Comparison of ENCODE assay signal across 11 mouse cellular contexts in the genomic region with DNA sequence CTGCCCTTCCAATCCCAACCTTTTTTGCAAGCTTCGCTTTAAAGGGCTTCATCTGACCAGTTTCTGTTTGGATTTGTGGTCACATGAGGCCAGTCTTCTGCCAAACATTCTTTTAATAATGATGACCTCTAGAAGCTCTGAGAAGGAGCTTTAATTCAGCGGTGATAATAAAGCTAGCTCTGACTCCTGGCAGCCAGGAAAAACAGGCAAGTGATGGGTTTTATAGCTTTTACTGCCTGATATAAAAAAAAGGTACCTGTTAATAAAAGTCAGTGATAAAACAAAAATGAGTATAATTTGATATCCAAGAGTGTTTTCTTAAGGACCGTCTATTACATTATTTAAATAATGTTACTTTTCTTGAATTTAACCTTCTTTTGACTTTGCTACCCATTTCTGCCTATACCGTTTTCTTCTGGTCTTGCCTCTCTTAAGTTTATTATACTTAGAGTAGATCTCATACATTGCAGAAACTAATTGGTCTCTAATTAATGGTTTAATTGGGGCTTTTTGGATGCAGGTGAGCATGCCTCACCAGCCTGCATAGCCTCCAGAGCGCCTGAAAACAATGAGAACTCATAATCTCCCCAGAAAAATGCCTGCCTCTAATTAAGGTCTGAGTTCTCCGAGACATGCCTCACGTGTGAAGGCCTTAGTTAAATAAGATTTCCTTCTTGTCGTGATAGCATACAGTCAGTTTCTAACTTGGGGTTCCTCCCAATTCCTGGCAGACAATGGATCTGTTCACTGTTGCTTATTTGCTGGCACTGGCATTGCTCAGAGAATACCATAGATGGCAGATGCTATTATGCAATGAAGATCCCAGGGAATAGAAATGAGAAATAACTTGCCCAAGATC.
DNase-seq lines count a peak whose midpoint lies in the region; TF ChIP-seq lines count a peak whose summit lies in the region.
"Had no signal": no experiment of that assay in that cellular context is flagged by ENCODE, and none has a peak within 500 bp of the region (broad histone marks: within the 10 kb centered on the region; RNA-seq: fewer than 3 reads in every experiment).

No protein-coding gene starts in this region.

- peak overlapping the region; percentile 58 for H3K27ac ChIP-seq in layer of hippocampus, adult 2 months
- no peak overlapping the region for H3K27ac ChIP-seq in kidney, adult 2 months (ENCODE audit: insufficient read depth, low read depth, low read length)
- H3K27ac ChIP-seq: embryonic facial prominence, embryonic 10.5 days; limb, embryonic 12.5 days; lung, embryonic 15.5 days had no signal

- no peaks in the 10 kb centered on the region for H3K36me3 ChIP-seq in kidney, adult 2 months (ENCODE audit: control insufficient read depth, insufficient read depth, low read length)
- H3K36me3 ChIP-seq: embryonic facial prominence, embryonic 10.5 days; limb, embryonic 12.5 days; lung, embryonic 15.5 days had no signal

- peaks cover 4% of the 10 kb centered on the region; the same call in 1 of the 2 replicates for H3K4me1 ChIP-seq in kidney, adult 2 months (ENCODE audit: control insufficient read depth, insufficient read depth, low read length)

- WGBS in kidney, adult 2 months = 65% methylated on average over 8 of the region's 8 CpGs

- 0 out of 2 replicates have a peak, but pooled peaks have one; percentile 1 for TF ChIP-seq CTCF in layer of hippocampus, adult 2 months (conservative IDR thresholded peaks at IDR 0.05)
- no peak for TF ChIP-seq CTCF in kidney, adult 2 months (conservative IDR thresholded peaks at IDR 0.05; ENCODE audit: insufficient read depth, insufficient read length, low read depth, low read length)

- peak; percentile 40 for DNase-seq in heart, adult 11 months
- DNase-seq in heart, postnatal 14 days = no peak
- peak in 1 of 2 experiments; percentile 15 for DNase-seq in layer of hippocampus, adult 2 months (ENCODE audit: low spot score in 2 of 2)
- DNase-seq in layer of hippocampus, postnatal 36 days = no peak
- peak; percentile 15 for DNase-seq in retina, postnatal 1 day
- DNase-seq in retina, embryonic 14.5 days (ENCODE audit: low spot score) = no peak
- DNase-seq in kidney, adult 2 months = no peak
- DNase-seq in left cerebral cortex, postnatal 36 days (ENCODE audit: low spot score in 2 of 2) = no peak

- intact Hi-C loops in heart, postnatal 14 days (cut with DNase I) = no loop called here
- intact Hi-C loops in left cerebral cortex, postnatal 36 days (cut with DNase I) = loop anchor here (5.0 kb wide), 1 partner anchor 262 kb away; no protein-coding TSS in a partner anchor

- no peaks in the 10 kb centered on the region for H3K27me3 ChIP-seq in kidney, adult 2 months (replicated peaks; ENCODE audit: control insufficient read depth, insufficient read depth, low read length)
- H3K27me3 ChIP-seq: limb, embryonic 12.5 days; lung, embryonic 15.5 days had no signal

- H3K4me3 ChIP-seq in layer of hippocampus, adult 2 months = peak overlapping the region; percentile 13; the same call in 1 of the 2 replicates
- no peak overlapping the region for H3K4me3 ChIP-seq in kidney, adult 2 months (ENCODE audit: insufficient read depth, low read depth, low read length)
- H3K4me3 ChIP-seq: embryonic facial prominence, embryonic 10.5 days; limb, embryonic 12.5 days; lung, embryonic 15.5 days had no signal

- TF ChIP-seq POLR2A in kidney, adult 2 months (IDR thresholded peaks at IDR 0.05; ENCODE audit: low read depth, low read length) = no peak

Comparison
In these comparisons a context has a peak if more than half of its experiments do, and no peak if none do; other contexts are left out.
1. DNase-seq: peak in heart, adult 11 months (single experiment) and retina, postnatal 1 day (single experiment); none in heart, postnatal 14 days (0 of 2), layer of hippocampus, postnatal 36 days (0 of 2), retina, embryonic 14.5 days (single experiment), kidney, adult 2 months (single experiment) and left cerebral cortex, postnatal 36 days (0 of 2).